8 mouse cellular contexts compared by ENCODE assay signal in the genomic region with DNA sequence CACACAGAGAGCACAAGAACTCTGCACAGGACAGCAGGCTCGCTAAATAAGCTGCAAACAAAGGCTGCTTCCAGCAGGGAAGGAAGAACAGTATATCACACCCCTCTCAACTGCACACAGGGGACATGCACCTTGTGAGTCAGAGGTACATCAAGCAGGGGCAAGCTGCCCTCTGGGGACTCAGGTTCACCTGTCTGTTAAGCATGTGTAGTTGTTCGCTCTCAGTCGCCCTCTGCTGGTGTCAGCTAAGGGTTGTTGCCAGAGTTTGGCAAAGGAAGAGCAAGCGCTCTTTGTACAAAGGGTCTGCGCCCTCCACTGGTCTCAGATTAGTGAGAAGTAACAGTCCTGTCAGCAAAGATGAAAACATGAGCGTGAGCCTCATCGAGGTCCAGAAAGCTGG.
DNase-seq lines count a peak whose midpoint lies in the region; ATAC-seq lines count a peak whose summit lies in the region.

No protein-coding gene starts in this region.

- no peaks in the 10 kb centered on the region for H3K4me1 ChIP-seq in embryonic facial prominence, embryonic 14.5 days (ENCODE audit: control insufficient read depth, insufficient read depth, low read length)
- no peaks in the 10 kb centered on the region for H3K4me1 ChIP-seq in kidney, embryonic 15.5 days
- no peaks in the 10 kb centered on the region for H3K4me1 ChIP-seq in limb, embryonic 13.5 days

- H3K9ac ChIP-seq in embryonic facial prominence, embryonic 14.5 days (ENCODE audit: low read depth, low read length), result no peak overlapping the region
- no peak overlapping the region for H3K9ac ChIP-seq in kidney, embryonic 15.5 days
- no peak overlapping the region for H3K9ac ChIP-seq in limb, embryonic 13.5 days

- DNase-seq in CD4-positive, CD25-positive, alpha-beta regulatory T cell, adult 2 months (ENCODE audit: low read depth, low spot score), result peak; percentile 13
- peak; percentile 38 to 54 for DNase-seq in adrenal gland, postnatal 36 days
- peak; percentile 74 for DNase-seq in embryonic facial prominence, embryonic 14.5 days (ENCODE audit: low spot score)
- DNase-seq in retina, adult 2 months (ENCODE audit: low read depth, low spot score), result peak; percentile 39

- WGBS in embryonic facial prominence, embryonic 14.5 days, result 24% methylated on average over 7 of the region's 7 CpGs
- 26% methylated on average over 7 of the region's 7 CpGs for WGBS in kidney, embryonic 15.5 days
- WGBS in limb, embryonic 13.5 days, result 29% methylated on average over 7 of the region's 7 CpGs

- no peak overlapping the region for H3K4me3 ChIP-seq in embryonic facial prominence, embryonic 14.5 days (ENCODE audit: low read depth, low read length)
- H3K4me3 ChIP-seq in kidney, embryonic 15.5 days (replicated peaks), result no peak overlapping the region
- H3K4me3 ChIP-seq in limb, embryonic 13.5 days, result no peak overlapping the region

- no peak overlapping the region for H3K27ac ChIP-seq in embryonic facial prominence, embryonic 14.5 days (replicated peaks; ENCODE audit: low read depth, low read length)
- no peak overlapping the region for H3K27ac ChIP-seq in kidney, embryonic 15.5 days
- no peak overlapping the region for H3K27ac ChIP-seq in limb, embryonic 13.5 days

- H3K27me3 ChIP-seq in embryonic facial prominence, embryonic 14.5 days (replicated peaks; ENCODE audit: control insufficient read depth, insufficient read depth, low read length), result no peaks in the 10 kb centered on the region
- no peaks in the 10 kb centered on the region for H3K27me3 ChIP-seq in kidney, embryonic 15.5 days
- no peaks in the 10 kb centered on the region for H3K27me3 ChIP-seq in limb, embryonic 13.5 days

- H3K36me3 ChIP-seq in embryonic facial prominence, embryonic 14.5 days (ENCODE audit: control insufficient read depth, insufficient read depth, low read length), result no peaks in the 10 kb centered on the region
- no peaks in the 10 kb centered on the region for H3K36me3 ChIP-seq in kidney, embryonic 15.5 days
- no peaks in the 10 kb centered on the region for H3K36me3 ChIP-seq in limb, embryonic 13.5 days

- H3K9me3 ChIP-seq in embryonic facial prominence, embryonic 14.5 days (ENCODE audit: control insufficient read depth, low read length), result no peaks in the 10 kb centered on the region
- H3K9me3 ChIP-seq in kidney, embryonic 15.5 days (replicated peaks), result no peaks in the 10 kb centered on the region
- no peaks in the 10 kb centered on the region for H3K9me3 ChIP-seq in limb, embryonic 13.5 days

- no peak overlapping the region for H3K4me2 ChIP-seq in embryonic facial prominence, embryonic 14.5 days (ENCODE audit: low read depth, low read length)
- H3K4me2 ChIP-seq in kidney, embryonic 15.5 days, result no peak overlapping the region
- H3K4me2 ChIP-seq in limb, embryonic 13.5 days (replicated peaks), result no peak overlapping the region

- ATAC-seq in CD4-positive, CD25-positive, alpha-beta regulatory T cell, adult 4 months, result no peak
- ATAC-seq in embryonic facial prominence, embryonic 14.5 days (ENCODE audit: low read depth), result no peak
- 0 out of 2 replicates have a peak, but pooled peaks have one; percentile 20 for ATAC-seq in kidney, embryonic 15.5 days (replicated peaks; ENCODE audit: low FRiP score)
- ATAC-seq in limb, embryonic 13.5 days (ENCODE audit: low FRiP score, low read depth), result peak; percentile 17; the same call in 1 of the 2 replicates
- ATAC-seq in activated CD4-positive, CD25-positive, alpha-beta regulatory T cell, adult 4 months, result no peak

Comparison
In these comparisons a context has a peak if more than half of its experiments do, and no peak if none do; other contexts are left out.
1. DNase-seq: peak in every context shown above with its lines; median percentile 74 in embryonic facial prominence, embryonic 14.5 days; 46 in adrenal gland, postnatal 36 days; 39 in retina, adult 2 months; 13 in CD4-positive, CD25-positive, alpha-beta regulatory T cell, adult 2 months.
2. ATAC-seq: peak in kidney, embryonic 15.5 days (single experiment) and limb, embryonic 13.5 days (single experiment); none in CD4-positive, CD25-positive, alpha-beta regulatory T cell, adult 4 months (single experiment), embryonic facial prominence, embryonic 14.5 days (single experiment) and activated CD4-positive, CD25-positive, alpha-beta regulatory T cell, adult 4 months (single experiment).